In genomic region chr6:49148781-49149180, GRCm38 (mm10) we compare ENCODE assay signal across 15 mouse cellular contexts.
DNase-seq lines count a peak whose midpoint lies in the region; ATAC-seq lines count a peak whose summit lies in the region.
"Had no signal": no experiment of that assay in that cellular context is flagged by ENCODE, and none has a peak within 500 bp of the region (broad histone marks: within the 10 kb centered on the region; RNA-seq: fewer than 3 reads in every experiment).

No protein-coding gene starts in this region.

- H3K27ac ChIP-seq in heart, embryonic 14.5 days (replicated peaks in 1 of 2; ENCODE audit: control insufficient read depth in 1 of 2, insufficient read depth in 1 of 2, low read depth in 2 of 2, low read length in 2 of 2), result peak overlapping the region in 1 of 2 experiments; percentile 53; a peak in 2 of 4 replicates

- H3K9ac ChIP-seq in heart, embryonic 14.5 days (ENCODE audit: low read length), result 0 out of 2 replicates have a peak overlapping the region, but pooled peaks have one; percentile 2

- intact Hi-C loops in heart, postnatal 25 days (cut with DNase I), result no loop called here

- peaks cover 13 to 49% of the 10 kb centered on the region in 2 experiments for H3K4me1 ChIP-seq in heart, embryonic 14.5 days (ENCODE audit: control insufficient read depth in 2 of 2, insufficient read depth in 2 of 2, low read length in 2 of 2)

- no peak overlapping the region for H3K4me3 ChIP-seq in heart, embryonic 14.5 days (ENCODE audit: control insufficient read depth in 1 of 2, insufficient read depth in 1 of 2, low read depth in 1 of 2, low read length in 2 of 2)
- H3K4me3 ChIP-seq: myocyte had no signal

- H3K9me3 ChIP-seq in heart, embryonic 14.5 days (ENCODE audit: control insufficient read depth, low read length), result no peaks in the 10 kb centered on the region

- H3K4me2 ChIP-seq in heart, embryonic 14.5 days (ENCODE audit: low read length), result no peak overlapping the region

- ATAC-seq in heart, embryonic 14.5 days (ENCODE audit: insufficient number of reproducible peaks, insufficient read depth, low FRiP score, low read depth), result no peak
- ATAC-seq in erythroid progenitor cell, adult 5-6 weeks (replicated peaks; ENCODE audit: low FRiP score, poor library complexity, severe bottlenecking), result no peak

- whole genome bisulfite sequencing in heart, embryonic 14.5 days, result 17% methylated on average over 4 of the region's 4 CpGs

- H3K36me3 ChIP-seq in heart, embryonic 14.5 days (ENCODE audit: control insufficient read depth, insufficient read depth, low read length), result no peaks in the 10 kb centered on the region

- H3K27me3 ChIP-seq in heart, embryonic 14.5 days (ENCODE audit: control insufficient read depth, insufficient read depth, low read length), result no peaks in the 10 kb centered on the region

- DNase-seq in heart, postnatal 25 days (ENCODE audit: low spot score), result no peak
- DNase-seq in urinary bladder, postnatal 36 days (ENCODE audit: low spot score in 2 of 2), result peak; percentile 39 to 62
- no peak for DNase-seq in urinary bladder, postnatal 25 days (ENCODE audit: low spot score)
- peak; percentile 82 to 90 for DNase-seq in kidney, postnatal 36 days
- DNase-seq in adrenal gland, adult 8-10 months, result no peak
- DNase-seq in left cerebral cortex, adult 8-10 months (ENCODE audit: low spot score in 2 of 2), result no peak
- DNase-seq: adrenal gland, postnatal 10 days; cerebellum, postnatal 36 days; gastrocnemius, postnatal 25 days; heart, postnatal 10 days; layer of hippocampus, postnatal 36 days; thymus, adult 18-20 months had no signal

Comparison
In these comparisons a context has a peak if more than half of its experiments do, and no peak if none do; other contexts are left out.
1. DNase-seq: peak in urinary bladder, postnatal 36 days (2 of 2) and kidney, postnatal 36 days (2 of 2); none in heart, postnatal 25 days (single experiment), urinary bladder, postnatal 25 days (single experiment), adrenal gland, adult 8-10 months (single experiment) and left cerebral cortex, adult 8-10 months (0 of 2).